Comparison of ENCODE assay signal across 8 mouse cellular contexts in genomic region chr17:6978287-6979248, GRCm38 (mm10). TPM values are rescaled to one million over a fixed set of nuclear protein-coding genes. Genes with fewer than 3 reads are reported as not detected.
DNase-seq lines count a peak whose midpoint lies in the region; ATAC-seq lines count a peak whose summit lies in the region.
"Not testable (repeated sequence)": the region's sequence is repeated elsewhere in the genome, so short reads cannot be mapped to it uniquely, and the experiment has no call there.

Gene Gm49721 (plus strand): TSS chr17:6978904.

- H3K4me2 ChIP-seq in embryonic facial prominence, embryonic 11.5 days (ENCODE audit: low read depth, low read length) = peak within 1 kb of the TSS; percentile 38
- H3K4me2 ChIP-seq in intestine, embryonic 16.5 days (ENCODE audit: low read depth, low read length) = peak within 1 kb of the TSS; percentile 49

- not testable (repeated sequence) for H3K27me3 ChIP-seq in embryonic facial prominence, embryonic 11.5 days (ENCODE audit: control insufficient read depth, insufficient read depth, low read length); intestine, embryonic 16.5 days (replicated peaks; ENCODE audit: control insufficient read depth, insufficient read depth, low read length)

- not testable (repeated sequence) for H3K27ac ChIP-seq in embryonic facial prominence, embryonic 11.5 days (replicated peaks; ENCODE audit: low read depth, low read length); intestine, embryonic 16.5 days (ENCODE audit: low read length)

- H3K4me3 ChIP-seq in embryonic facial prominence, embryonic 11.5 days (ENCODE audit: low read depth, low read length) = peak within 1 kb of the TSS; percentile 48
- H3K4me3 ChIP-seq in intestine, embryonic 16.5 days (ENCODE audit: low read length) = peak within 1 kb of the TSS; percentile 57

- H3K36me3 ChIP-seq in embryonic facial prominence, embryonic 11.5 days (replicated peaks; ENCODE audit: control insufficient read depth, insufficient read depth, low read depth, low read length); intestine, embryonic 16.5 days (ENCODE audit: control insufficient read depth, insufficient read depth, low read length): not testable (repeated sequence)

- H3K4me1 ChIP-seq in embryonic facial prominence, embryonic 11.5 days (ENCODE audit: control insufficient read depth, insufficient read depth, low read length); intestine, embryonic 16.5 days (ENCODE audit: control insufficient read depth, insufficient read depth, low read length): not testable (repeated sequence)

- ATAC-seq in embryonic facial prominence, embryonic 11.5 days (replicated peaks; ENCODE audit: insufficient number of reproducible peaks, low FRiP score, low TSS enrichment, low read depth) = peak; percentile 99
- ATAC-seq in intestine, embryonic 16.5 days = peak; percentile 99
- ATAC-seq in megakaryocyte progenitor cell, adult 5-6 weeks (replicated peaks; ENCODE audit: poor library complexity) = peak; percentile 97

- DNase-seq in adrenal gland, adult 2 months = peak; percentile 86
- DNase-seq in embryonic facial prominence, embryonic 11.5 days (ENCODE audit: low spot score) = peak; percentile 26
- peak; percentile 99 for DNase-seq in heart, adult 11 months
- DNase-seq in left cerebral cortex, postnatal 36 days (ENCODE audit: low spot score in 2 of 2) = peak; percentile 53 to 67
- DNase-seq in right cerebral cortex, postnatal 10 days (ENCODE audit: low spot score in 2 of 2) = peak; percentile 57 to 63
- peak; percentile 64 for DNase-seq in urinary bladder, postnatal 14 days (ENCODE audit: low spot score)

- peak within 1 kb of the TSS; percentile 66 for H3K9ac ChIP-seq in embryonic facial prominence, embryonic 11.5 days (replicated peaks; ENCODE audit: low read length)
- peak within 1 kb of the TSS; percentile 73 for H3K9ac ChIP-seq in intestine, embryonic 16.5 days (ENCODE audit: low read depth, low read length)

- H3K9me3 ChIP-seq in embryonic facial prominence, embryonic 11.5 days (replicated peaks; ENCODE audit: control insufficient read depth, low read length); intestine, embryonic 16.5 days (ENCODE audit: control insufficient read depth, low read length): not testable (repeated sequence)

- intact Hi-C loops in left cerebral cortex, postnatal 36 days (cut with DNase I) = not testable (repeated sequence)

- WGBS in embryonic facial prominence, embryonic 11.5 days = under 1% methylated on average over 33 of the region's 68 CpGs
- 0% methylated on average over 28 of the region's 68 CpGs for WGBS in intestine, embryonic 16.5 days

RNA-seq across cellular contexts. Expression of gene Gm49721, which starts in this region (rescaled TPM):
- total RNA-seq in adrenal gland, adult 2 months (2021) = under 1 TPM; 0.31 to 0.63 TPM
- polyA plus RNA-seq in adrenal gland, adult 2 months (2012; rRNA removed) = 4.4 and 5.8 TPM in 2 replicates
- polyA plus RNA-seq in embryonic facial prominence, embryonic 11.5 days (2014; fragmentation: Nextera tagmentation; extraction: Ambion mirVana) = 0.24 TPM in 1 of 2 replicates, not detected in the other
- polyA plus RNA-seq in intestine, embryonic 16.5 days (2015; fragmentation: Nextera tagmentation; extraction: Ambion mirVana) = not detected in 2 replicates
- under 1 TPM; 0.27 to 0.72 TPM for total RNA-seq in left cerebral cortex, postnatal 36 days (2021)
- not detected in 2 replicates for total RNA-seq in megakaryocyte progenitor cell, adult 5-6 weeks (2015)
- not detected in 2 replicates for total RNA-seq in megakaryocyte progenitor cell, adult 5-6 weeks (2017)

Comparison
In these comparisons a context has a peak if more than half of its experiments do, and no peak if none do; other contexts are left out.
1. Peak in DNase-seq, ATAC-seq, H3K4me3 ChIP-seq, H3K9ac ChIP-seq and H3K4me2 ChIP-seq in embryonic facial prominence, embryonic 11.5 days; RNA of the gene not detected or under 1 TPM.
2. Peak in ATAC-seq, H3K4me3 ChIP-seq, H3K9ac ChIP-seq and H3K4me2 ChIP-seq in intestine, embryonic 16.5 days; RNA of the gene not detected or under 1 TPM.
3. Peak in DNase-seq in left cerebral cortex, postnatal 36 days; RNA of the gene not detected or under 1 TPM.
4. Peak in ATAC-seq in megakaryocyte progenitor cell, adult 5-6 weeks; RNA of the gene not detected or under 1 TPM.
5. DNase-seq: peak in every context shown above with its lines; median percentile 99 in heart, adult 11 months; 86 in adrenal gland, adult 2 months; 64 in urinary bladder, postnatal 14 days; 60 in left cerebral cortex, postnatal 36 days; 60 in right cerebral cortex, postnatal 10 days; 26 in embryonic facial prominence, embryonic 11.5 days.